Mouse (Mus musculus) B cell, adult 2 months (primary cell): Measurements from ENCODE around the gene Bbip1.
"Not testable (repeated sequence)": the region's sequence is repeated elsewhere in the genome, so short reads cannot be mapped to it uniquely, and the experiment has no call there.

Source experiments
- DNase-seq, 2 experiments: peaks; one replicate each; pipeline ENCODE4 v3.0.0; 2022

Bbip1 gene

DNA sequence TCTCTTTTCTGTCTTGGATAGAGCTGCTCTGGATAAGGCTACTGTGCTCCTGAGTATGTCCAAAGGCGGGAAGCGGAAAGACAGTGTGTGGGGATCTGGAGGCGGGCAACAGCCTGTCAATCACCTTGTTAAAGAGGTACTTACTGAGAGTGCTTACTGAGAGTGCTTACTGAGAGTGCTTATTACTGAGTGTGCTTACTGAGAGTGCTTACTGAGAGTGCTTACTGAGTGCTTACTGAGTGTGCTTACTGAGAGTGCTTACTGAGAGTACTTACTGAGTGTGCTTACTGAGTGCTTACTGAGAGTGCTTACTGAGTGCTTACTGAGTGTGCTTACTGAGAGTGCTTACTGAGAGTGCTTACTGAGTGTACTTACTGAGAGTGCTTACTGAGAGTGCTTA lies 22.4 kb downstream of the Bbip1 start:
- DNase-seq = not testable (repeated sequence)

DNA sequence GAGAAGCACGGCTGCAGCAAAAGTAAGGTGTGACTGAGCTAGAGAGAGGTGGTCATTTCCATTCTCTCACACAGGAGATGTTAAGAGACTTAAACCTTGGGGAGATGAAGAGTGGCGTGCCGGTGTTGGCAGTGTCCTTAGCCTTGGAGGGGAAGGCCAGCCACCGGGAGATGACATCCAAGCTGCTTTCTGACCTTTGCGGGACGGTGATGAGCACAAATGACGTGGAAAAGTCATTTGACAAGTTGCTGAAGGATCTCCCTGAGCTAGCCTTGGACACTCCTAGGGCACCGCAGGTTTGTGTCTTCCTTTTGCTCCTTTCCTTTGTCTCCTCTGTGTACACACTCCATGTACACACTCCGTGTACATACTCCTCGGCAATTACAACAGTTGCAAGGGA lies 24.9 kb downstream of the Bbip1 start:
- no peak for DNase-seq

DNA sequence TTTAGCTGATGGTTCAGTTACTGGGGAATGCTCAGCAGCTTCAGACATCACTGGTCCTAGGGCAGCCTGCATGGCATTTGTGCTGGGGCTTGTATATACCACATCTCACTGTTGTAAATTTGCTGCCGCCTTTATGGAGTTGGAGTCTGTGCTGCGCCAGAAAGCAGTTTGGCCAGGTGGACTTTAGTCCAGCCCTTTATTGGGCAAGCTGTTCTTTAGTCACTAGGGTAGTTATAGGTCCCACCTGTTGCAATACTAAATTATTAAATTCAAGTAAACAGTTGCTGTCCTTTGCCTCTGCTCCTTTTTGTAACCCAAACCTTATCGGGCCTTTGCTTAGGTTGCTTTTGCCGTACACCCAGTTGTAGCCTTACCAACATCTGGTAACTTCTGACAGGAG lies 29.5 kb downstream of the Bbip1 start:
- DNase-seq = no peak

DNA sequence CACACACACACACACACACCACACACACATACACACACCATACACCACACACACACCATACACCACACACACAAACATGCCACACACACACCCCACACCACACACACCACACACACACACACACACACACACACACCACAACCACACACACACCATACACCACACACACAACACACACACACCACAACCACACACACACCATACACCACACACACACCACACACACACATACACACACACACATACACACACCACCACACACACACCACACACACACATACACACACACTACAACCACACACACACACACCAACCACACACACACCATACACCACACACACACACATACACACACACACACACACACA lies 37.7 kb downstream of the Bbip1 start:
- DNase-seq = not testable (repeated sequence)

DNA sequence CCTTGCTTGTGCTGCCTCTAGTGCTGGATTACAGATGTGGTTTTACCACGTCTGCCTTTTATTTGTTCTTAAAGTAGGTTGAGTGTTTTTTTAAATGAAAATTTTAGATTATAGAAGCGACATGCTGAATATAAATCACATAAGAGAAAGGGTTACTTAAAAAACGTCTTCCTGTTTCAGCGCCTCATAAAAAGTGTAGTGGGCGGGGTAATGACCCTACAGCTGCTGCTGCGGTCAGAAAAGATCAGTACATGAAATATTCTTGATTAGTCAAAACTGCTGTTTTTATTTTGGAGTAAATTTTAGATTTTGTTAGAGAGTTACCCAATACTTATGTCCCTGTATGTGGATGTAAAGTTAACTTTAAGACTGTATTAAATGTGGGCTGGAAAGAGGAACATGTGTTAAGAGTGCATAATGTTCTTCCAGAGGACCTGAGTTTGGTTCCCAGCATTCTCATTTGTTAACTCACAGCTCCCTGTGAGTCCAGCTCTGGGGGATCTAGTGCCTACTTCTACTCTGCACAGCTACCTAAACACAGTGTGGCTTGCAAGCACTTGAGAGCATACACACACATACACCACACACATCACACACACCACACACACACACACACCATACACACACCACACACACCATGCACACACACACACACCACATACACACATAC lies 38.3 kb downstream of the Bbip1 start:
- DNase-seq = peak; percentile 44 to 45

DNA sequence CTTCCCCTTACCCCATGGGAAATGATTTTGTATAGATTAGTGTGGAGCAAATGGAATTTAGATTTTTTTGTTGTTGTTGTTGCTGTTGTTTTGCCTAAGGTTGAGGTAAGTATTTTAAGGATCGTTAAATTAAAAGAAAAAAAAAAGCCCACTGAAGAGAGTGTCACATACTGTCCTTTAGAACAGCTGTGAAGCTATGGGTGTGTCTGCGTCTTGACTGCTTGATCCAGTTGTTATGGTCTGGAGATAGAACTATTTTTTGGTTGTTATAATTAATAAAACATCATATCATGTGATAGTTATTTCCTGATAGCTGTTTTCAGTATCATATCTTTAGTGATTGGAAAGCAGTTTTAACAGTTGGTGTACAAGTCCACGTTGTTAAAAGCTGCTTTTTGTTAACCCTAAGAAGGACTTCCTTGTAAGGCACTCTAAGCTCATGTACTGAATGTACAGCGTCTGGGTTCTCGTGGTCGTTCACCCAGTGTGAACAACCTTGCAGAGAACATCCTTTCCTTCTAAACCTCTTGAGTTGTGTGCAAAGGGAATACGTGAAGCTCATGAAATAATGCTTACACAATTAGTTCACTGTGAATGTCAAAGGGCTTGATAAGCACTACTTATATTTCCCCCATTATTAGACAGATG lies 39.5 kb downstream of the Bbip1 start:
- DNase-seq = no peak

DNA sequence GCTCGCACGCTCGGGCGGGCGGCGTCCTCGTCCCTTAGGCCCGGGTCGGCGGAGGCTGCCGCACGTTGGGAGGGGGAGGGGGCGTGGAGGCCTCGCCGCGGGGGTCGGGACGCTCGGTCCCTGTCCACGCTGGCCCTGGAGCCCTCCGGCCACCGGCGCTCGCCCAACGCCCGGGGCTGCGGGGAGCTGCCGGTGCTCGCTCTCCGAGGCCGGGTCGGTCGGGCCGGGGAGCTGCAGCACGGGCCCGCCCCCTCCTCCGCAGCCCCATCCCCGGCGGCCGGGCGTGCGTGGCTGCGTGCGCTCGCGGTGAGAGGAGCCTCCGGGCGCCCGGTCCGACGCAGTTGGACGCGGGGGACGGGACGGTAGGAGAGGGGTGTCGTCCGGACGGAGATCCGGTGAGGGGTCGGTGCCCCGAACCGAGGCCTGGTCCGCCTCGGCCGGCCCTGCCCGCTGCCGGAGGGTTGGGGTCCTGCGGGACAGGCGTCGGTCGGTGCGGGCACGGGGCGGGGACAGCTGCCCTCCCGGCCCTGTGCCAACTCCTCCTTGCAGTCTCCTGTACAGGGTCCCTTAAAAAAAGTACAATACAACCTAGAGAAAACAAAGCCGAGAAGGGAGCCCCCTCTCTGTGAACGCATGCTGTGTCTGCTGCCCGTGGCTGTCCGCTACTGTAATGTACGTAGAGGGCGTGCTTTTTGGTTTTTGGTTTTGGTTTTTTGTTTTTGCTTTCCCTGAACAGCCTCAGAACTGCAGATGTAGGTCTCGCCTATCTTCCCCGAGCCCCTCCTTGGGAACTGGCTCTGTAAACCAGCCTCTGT lies 40.7 kb downstream of the Bbip1 start:
- DNase-seq = peak; percentile 68 to 69

DNA sequence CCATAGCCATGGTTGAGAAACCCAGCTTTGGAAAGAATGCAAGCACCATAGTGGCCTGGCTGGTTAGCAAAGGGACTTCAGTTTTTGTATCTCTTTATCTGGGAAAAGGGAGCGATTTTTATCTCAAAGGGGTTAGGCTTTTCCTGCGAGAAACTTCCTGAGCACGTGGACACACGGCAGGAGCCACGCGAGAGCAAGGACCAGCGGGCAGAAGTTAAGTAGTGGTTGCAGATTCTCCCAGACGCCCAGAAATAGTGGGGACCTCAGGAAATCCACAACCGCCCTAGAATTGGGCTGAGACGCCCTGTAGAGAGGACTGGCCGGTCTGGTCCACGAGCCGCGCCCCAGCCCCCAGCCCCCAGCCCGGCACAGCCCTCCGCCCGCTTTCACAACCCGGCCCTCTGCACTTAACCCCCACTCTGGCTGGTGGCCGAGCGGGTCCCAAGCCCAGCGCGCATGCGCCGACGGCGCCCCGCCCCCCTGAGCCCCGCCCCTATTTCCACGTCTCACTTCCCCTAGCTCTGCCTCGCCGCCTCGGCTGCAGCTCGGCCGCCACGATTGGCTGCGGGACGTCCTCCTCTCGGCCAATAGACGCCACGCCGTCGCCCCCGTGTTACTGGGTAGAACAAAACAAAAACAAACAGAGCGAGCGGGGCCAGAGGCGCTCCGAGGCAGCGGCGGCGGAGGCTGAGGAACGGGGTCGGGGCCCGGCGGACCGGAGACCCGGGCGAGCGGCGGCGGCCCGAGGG lies 41.5 kb downstream of the Bbip1 start:
- peak; percentile 91 to 93 for DNase-seq

DNA sequence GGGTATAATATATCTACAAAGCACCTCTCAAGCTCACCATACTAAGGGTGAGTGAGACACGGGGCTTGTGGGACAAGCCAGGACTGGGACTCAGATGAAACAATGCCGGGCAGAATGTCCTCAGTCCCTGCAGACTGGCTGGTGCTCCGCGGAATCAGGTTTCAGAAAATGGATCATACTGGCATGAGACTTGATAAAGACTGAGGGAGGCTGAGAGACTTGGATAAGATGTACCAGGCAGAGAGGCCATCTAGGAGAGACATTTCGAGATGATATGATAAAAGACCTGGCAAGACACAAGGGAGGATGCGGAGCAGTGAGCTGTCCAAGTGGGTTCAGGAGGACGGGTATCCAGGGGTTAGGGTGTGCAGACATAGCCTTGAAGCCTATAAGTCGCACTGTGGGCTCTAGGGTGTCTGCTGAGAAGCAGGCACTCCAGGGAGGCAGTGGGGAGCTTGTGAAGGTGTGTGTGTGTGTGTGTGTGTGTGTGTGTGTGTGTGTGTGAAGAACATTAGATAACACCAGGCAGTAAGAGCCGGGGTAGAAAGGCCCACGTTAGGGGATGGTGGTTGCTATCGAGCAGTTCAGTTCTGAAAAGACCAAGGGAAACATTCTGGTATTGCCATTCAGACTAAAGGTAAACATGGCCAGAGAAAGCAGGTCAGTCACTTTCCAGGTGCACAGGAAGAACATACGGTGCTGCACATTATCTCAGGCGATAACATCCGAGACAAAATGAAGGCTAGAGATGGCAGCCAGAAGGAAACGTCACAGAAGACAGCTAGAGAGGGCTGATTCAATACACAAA lies 42.3 kb downstream of the Bbip1 start:
- peak in 1 of 2 experiments; percentile 21 for DNase-seq

DNA sequence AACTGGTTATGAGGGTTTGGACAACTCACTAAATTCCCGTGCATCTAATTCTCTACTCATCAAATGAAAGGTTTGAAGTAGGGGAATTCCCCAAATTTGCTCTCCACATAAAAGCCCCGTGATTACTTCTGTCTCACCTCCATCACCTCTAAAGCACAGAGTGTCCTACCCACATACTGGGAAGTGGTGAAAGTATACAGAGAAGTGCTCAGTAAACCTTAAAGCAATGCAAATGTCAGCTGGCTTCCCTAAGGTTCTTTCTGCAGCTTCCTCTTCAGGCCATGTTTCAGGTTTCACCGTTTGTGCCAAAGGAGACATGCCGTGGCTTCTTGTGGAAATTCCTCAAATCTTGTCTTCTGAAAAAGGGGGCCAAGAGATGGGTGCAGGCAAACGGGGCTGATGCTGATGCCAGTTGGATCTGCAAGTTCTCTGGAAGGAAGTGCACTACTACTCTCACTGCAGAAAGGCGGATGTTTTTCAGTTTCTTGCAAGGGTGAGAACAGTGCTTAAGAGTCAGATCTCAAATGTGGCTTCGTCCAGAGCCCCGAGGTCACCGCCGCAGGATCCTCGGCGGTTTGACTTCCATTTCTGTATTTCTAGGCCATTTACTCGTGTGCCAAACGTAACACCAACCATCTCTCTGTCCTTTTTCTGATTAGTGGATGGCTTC lies 44.4 kb downstream of the Bbip1 start:
- DNase-seq = peak; percentile 64 to 66

DNA sequence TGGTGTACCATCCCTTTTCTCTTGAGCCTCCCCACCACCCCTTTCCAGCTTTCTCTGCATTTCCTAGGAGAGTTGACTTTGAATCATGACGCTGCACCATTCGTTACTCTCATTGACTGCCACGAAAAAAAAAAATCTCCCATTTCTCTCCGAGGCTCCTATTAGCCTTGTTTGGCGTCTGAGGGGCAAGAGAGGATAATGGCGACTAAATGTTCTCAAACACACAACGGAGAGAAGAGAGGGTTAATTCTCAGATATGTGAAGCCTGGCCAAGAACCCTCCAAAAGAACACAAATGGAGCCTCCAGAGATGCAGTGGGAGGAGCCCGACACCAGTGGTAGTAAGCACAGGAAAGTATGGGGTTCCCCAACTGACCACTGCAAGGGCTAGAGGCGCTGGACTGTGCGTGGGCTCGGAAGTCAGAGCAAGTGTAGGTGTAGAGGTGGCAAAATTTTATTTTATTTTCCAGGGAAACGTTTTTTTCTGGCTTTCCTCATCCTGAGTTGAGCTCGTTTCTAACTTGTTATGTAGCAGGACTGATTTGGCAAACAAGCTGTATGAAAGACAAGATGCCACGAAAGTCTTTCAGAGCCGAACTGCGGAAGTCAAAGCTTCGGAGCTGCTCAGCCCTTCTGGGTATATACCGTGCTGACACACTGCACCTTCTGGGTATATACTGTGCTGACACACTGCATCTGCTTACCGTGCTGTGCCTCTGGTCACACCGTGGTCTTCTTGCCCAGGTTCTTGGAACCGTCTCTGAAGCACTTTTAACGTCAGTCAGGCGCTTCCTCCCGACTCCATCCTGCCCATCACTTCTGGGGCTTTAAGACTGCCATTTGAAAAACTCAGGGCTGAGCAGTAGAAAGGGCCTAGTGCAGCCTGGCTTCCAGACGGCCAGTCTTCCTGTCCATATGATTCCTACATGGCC lies 45.2 kb downstream of the Bbip1 start:
- no peak for DNase-seq

DNA sequence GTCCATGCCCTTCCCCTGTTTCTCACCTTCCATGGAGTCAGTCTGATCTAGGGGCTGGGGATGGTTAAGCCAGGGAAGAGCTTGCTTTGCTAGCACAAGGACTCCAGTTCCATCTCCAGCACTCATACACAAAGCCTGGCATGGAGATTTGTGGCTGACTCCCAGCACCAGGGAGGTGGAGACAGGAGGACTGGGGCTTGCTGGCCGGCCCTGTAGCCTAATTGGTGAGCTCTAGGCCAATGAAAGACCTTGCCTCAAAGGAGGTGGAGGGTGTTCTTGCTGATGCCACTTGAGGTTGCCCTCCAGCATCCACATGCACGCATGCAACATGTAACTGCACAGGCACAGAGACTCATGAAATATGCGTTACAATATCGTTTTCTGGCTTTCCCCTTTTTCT lies 45.9 kb downstream of the Bbip1 start:
- no peak for DNase-seq

DNA sequence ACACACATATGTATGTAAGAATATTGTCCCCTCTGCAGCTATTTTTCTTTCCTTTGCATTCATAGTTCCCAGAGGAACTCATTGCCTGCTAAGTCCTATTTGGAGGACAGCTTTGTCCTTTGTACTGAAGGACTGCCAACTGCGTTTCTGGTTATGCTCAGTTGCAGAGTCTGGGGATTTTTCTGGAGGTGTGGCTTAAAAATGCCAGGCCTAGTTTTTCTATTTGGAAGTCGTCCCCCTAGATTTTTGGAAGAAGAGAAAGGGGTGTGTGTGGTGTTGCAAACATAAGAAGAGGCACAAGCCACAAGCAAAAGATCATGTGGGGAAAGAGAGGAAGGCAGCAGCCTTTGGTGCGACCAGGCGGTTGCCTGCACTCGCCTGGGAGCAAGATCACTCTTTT lies 46.4 kb downstream of the Bbip1 start:
- DNase-seq = no peak

DNA sequence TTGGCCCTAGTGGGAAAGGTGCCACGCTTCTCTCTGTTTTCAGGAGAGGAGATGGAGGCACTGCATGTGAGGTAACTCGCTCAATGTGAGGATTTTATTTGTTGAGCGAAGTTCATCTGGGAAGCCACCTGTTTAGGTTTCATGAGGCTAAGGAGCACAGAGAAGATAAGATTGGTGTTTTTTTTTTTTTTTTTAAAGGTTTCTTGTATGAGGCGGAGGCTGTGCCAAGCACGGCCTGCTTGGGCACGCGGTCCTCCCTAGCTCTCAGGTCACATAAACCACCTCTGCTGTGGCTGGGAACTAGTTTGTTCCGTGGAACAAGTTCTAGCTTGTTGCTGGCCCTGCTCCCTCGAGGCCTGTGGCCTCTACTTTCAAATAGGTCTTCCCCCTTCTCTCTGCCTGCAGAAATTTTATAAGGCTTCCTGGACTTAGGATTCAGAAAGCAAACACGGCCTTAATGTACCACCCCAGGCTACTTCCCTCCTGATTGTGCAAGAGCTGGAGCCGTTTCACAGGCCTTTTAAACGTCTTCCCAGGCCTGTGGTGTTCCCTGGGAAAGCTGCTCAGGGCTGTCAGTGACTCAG lies 49.8 kb downstream of the Bbip1 start:
- DNase-seq = no peak

DNA sequence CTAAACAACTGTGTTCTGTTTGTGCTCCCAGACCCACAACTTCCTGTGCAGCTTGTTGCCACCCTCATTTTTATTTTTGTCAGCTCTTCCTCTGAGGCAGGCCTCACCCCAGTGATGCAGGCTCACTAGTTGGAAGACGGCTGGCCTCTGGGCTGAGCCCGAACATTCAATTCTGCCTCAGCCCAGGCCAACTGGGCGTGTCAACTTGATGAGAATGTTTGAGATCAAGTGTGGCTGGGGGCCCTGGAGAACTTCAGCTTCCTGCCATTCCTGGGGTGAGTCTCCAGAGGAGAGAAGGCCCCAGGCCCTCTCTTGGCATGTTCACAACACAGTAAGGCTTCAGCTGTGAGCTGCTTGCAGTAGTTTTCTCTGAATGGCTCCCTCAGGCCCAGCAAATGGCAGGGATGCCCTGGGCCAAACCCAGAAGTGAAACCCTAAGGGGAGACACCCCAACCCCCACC lies 50.7 kb downstream of the Bbip1 start:
- peak; percentile 64 to 69 for DNase-seq

DNA sequence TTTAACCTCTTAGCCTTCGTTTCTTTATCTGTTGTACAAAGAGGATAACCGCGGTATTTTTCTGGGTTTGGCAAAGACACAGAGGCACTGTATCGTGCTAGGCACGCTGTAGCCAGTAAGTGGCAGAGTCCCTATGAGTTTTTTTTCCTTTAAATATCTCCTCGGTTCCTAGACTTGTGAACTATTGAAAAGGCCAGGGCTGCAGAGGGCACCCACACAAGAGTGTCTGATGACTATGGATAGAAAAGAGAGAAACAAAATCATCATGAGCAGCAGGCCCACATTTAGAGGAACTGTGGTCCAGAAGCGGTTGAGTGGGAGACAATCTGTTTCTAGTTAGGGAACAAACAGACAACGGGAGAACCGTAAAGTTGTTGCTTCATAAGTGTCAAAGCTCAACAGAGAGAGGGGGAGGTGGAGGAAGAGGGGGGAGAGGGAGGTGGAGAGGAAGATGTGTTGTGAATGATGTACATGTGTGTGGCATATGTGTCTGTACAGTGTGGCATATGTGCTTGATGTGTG lies 51.5 kb downstream of the Bbip1 start:
- DNase-seq = no peak

DNA sequence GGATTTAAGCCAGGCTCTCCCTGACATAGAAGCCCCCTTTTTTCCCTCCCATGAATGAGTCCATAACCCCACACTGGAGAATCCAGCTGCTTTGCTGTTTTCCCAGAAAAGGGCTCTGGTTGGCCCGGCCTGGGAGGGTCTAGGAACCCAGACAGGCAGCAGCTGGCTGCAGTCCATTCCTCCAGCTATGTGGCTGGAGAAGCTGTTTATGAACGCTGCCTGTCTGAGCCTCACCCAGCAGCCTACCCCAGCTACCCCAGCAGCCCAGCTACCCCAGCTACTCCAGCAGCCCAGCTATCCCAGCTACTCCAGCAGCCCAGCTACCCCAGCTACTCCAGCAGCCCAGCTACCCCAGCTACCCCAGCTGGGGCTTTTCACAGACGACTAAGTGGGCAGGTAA lies 52.4 kb downstream of the Bbip1 start, which contains the start of gene Pdcd4:
Pdcd4 (plus strand) TSS at position 171 of the 400 bp plus-strand sequence.
- DNase-seq = no peak

DNA sequence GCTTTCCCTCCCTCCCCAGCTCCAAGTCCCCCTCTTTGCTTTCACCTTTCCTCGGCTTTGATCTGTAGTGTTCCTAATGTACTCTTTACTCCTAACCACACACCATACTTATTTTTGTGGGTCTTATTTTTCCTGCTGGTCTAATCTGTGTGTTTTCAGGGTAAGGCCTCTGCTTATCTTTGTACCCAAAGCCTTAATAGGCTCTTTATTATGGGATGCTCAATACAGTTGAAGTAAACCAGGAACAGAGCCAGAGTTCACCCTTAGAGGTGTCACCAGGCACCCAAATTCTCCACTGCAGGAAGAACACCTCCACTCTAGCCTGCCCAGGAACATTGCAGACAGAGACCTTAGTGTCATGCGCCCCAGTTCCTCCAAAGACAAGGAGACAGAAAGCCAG lies 52.9 kb downstream of the Bbip1 start:
- DNase-seq = no peak

DNA sequence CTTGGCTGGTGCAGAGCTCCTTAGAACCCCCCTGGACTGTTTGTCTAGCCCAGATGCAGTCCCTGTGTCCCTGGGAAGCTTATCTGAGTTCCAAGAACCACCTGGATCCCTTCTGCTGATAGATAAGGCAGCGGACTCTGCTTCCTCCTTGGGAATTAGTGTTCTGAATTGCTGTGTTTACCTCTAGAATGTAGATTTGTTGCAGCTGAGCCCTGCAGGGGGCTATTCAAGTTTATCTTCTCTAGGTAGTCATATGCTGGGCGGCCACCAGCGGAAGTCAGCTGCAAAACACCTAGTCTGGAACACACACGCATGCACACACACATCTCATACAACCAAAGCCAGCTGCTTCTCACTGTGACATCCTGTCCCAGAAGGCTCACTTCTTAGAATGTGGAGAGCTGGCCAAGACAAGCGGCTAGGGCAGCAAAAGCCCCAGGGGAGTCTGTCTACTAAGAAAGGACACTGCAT lies 53.6 kb downstream of the Bbip1 start:
- peak; percentile 70 to 74 for DNase-seq

DNA sequence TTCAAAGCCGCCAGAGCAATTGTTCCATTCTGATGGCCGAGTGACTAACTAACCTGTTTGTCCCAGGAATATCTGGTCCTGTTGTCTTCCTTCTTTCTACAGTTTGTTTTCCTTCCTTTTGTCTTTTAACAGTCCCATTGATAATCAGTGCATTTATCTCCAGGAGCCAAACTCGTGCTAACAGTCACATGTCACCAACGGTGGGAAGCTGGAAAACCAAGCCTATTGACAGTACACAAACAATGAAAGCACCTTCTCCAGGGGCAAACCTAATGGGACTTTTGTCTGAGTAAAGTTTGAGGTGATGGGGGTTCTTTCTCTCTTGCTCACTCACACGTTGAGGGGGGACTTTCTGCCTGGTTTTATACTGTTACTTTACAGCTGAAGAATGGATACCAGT lies 54.2 kb downstream of the Bbip1 start:
- no peak for DNase-seq
